Mouse (Mus musculus): ENCODE results near the gene Sidt2. TPM values are rescaled to one million over a fixed set of nuclear protein-coding genes. Genes with fewer than 3 reads are reported as not detected.

Sidt2 gene
- polyA plus RNA-seq (2014; fragmentation: Illumina TruSeq; extraction: RNeasy Lipid Tissue Mini Kit (QIAGEN cat#74804); ENCODE audit: low read depth, low replicate concordance), result 9.8 TPM

GRCm38 (mm10) chr9:45955107-45955963 is at the start of gene Sidt2:
Sidt2 (minus strand) TSS chr9:45955258.

GRCm38 (mm10) chr9:45935628-45936210 is 19.3 kb downstream of the Sidt2 start, which contains the start of gene Tagln:
Tagln (minus strand) TSS chr9:45936058.

GRCm38 (mm10) chr9:45906355-45907077 is 48.5 kb downstream of the Sidt2 start, which contains the start of the genes Pcsk7 and Rnf214:
Pcsk7 (plus strand) TSS chr9:45906497.
Rnf214 (minus strand) TSS chr9:45906911.

Other genes starting within 250 kb of the Sidt2 start
- 8.9 TPM for gene Cep164, start 126.6 kb downstream of the Sidt2 start, polyA plus RNA-seq (2014; fragmentation: Illumina TruSeq; extraction: RNeasy Lipid Tissue Mini Kit (QIAGEN cat#74804); ENCODE audit: low read depth, low replicate concordance)
- 0.95 TPM for gene Bace1, start 116.7 kb downstream of the Sidt2 start, polyA plus RNA-seq (2014; fragmentation: Illumina TruSeq; extraction: RNeasy Lipid Tissue Mini Kit (QIAGEN cat#74804); ENCODE audit: low read depth, low replicate concordance)
- gene Pcsk7, start 48.8 kb downstream of the Sidt2 start, polyA plus RNA-seq (2014; fragmentation: Illumina TruSeq; extraction: RNeasy Lipid Tissue Mini Kit (QIAGEN cat#74804); ENCODE audit: low read depth, low replicate concordance), result 6.2 TPM
- gene Rnf214, start 48.3 kb downstream of the Sidt2 start, polyA plus RNA-seq (2014; fragmentation: Illumina TruSeq; extraction: RNeasy Lipid Tissue Mini Kit (QIAGEN cat#74804); ENCODE audit: low read depth, low replicate concordance), result 68.9 TPM
- gene Tagln, start 19.2 kb downstream of the Sidt2 start, polyA plus RNA-seq (2014; fragmentation: Illumina TruSeq; extraction: RNeasy Lipid Tissue Mini Kit (QIAGEN cat#74804); ENCODE audit: low read depth, low replicate concordance), result 7.6 TPM
- 407 TPM for gene Pafah1b2, start 57.4 kb upstream of the Sidt2 start, polyA plus RNA-seq (2014; fragmentation: Illumina TruSeq; extraction: RNeasy Lipid Tissue Mini Kit (QIAGEN cat#74804); ENCODE audit: low read depth, low replicate concordance)
- gene Sik3, start 57.6 kb upstream of the Sidt2 start, polyA plus RNA-seq (2014; fragmentation: Illumina TruSeq; extraction: RNeasy Lipid Tissue Mini Kit (QIAGEN cat#74804); ENCODE audit: low read depth, low replicate concordance), result 9.9 TPM

Measured in testis, adult 10 weeks (tissue).